ENCODE assay signal across 26 mouse cellular contexts in genomic region chr11:89213204-89213603, GRCm38 (mm10).
"Had no signal": no experiment of that assay in that cellular context is flagged by ENCODE, and none has a peak within 500 bp of the region (broad histone marks: within the 10 kb centered on the region; RNA-seq: fewer than 3 reads in every experiment).

No protein-coding gene starts in this region.

- H3K27ac ChIP-seq: heart, adult 2 months; heart, embryonic 13.5 days; heart, embryonic 15.5 days; hindbrain, embryonic 10.5 days; hindbrain, embryonic 12.5 days; hindbrain, embryonic 14.5 days; intestine, embryonic 15.5 days; limb, embryonic 13.5 days; limb, embryonic 15.5 days; liver, embryonic 12.5 days had no signal

- H3K4me3 ChIP-seq: heart, adult 2 months; heart, embryonic 13.5 days; heart, embryonic 15.5 days; hindbrain, embryonic 10.5 days; hindbrain, embryonic 12.5 days; intestine, embryonic 15.5 days; limb, embryonic 13.5 days; limb, embryonic 15.5 days; liver, embryonic 12.5 days had no signal

- H3K27me3 ChIP-seq: heart, embryonic 13.5 days; heart, embryonic 15.5 days; hindbrain, embryonic 12.5 days; intestine, embryonic 15.5 days; limb, embryonic 13.5 days; limb, embryonic 15.5 days had no signal

- DNase-seq: gastrocnemius, postnatal 14 days; gastrocnemius, postnatal 36 days; heart, adult 2 months; heart, postnatal 14 days; heart, postnatal 4 days; kidney, adult 18-20 months; kidney, adult 8-10 months; kidney, postnatal 10 days; kidney, postnatal 25 days; kidney, postnatal 4 days; layer of hippocampus, adult 9-11 months; layer of hippocampus, postnatal 36 days; left cerebral cortex, postnatal 4 days had no signal

- H3K4me2 ChIP-seq: heart, embryonic 11.5 days; heart, embryonic 13.5 days; heart, embryonic 15.5 days; hindbrain, embryonic 12.5 days; hindbrain, embryonic 14.5 days; intestine, embryonic 15.5 days; limb, embryonic 13.5 days; limb, embryonic 15.5 days; liver, embryonic 12.5 days had no signal

- H3K9me3 ChIP-seq: heart, embryonic 13.5 days; heart, embryonic 15.5 days; hindbrain, embryonic 12.5 days; intestine, embryonic 15.5 days; limb, embryonic 15.5 days; liver, embryonic 12.5 days had no signal

- H3K9ac ChIP-seq: heart, embryonic 13.5 days; heart, embryonic 15.5 days; hindbrain, embryonic 12.5 days; hindbrain, embryonic 14.5 days; intestine, embryonic 15.5 days; limb, embryonic 13.5 days; limb, embryonic 15.5 days; liver, embryonic 12.5 days had no signal

- H3K36me3 ChIP-seq: heart, embryonic 13.5 days; heart, embryonic 15.5 days; hindbrain, embryonic 10.5 days; hindbrain, embryonic 12.5 days; intestine, embryonic 15.5 days; limb, embryonic 13.5 days; limb, embryonic 15.5 days; liver, embryonic 12.5 days had no signal

- ATAC-seq: hindbrain, embryonic 16.5 days; inflammation-experienced regulatory T-cells, adult 6 months; intestine, embryonic 15.5 days; intestine, postnatal 0 days; liver, embryonic 12.5 days had no signal

- H3K4me1 ChIP-seq: heart, embryonic 13.5 days; heart, embryonic 15.5 days; liver, embryonic 12.5 days had no signal
